Comparison of ENCODE assay signal across 8 mouse cellular contexts in genomic region chr4:126262119-126262807, GRCm38 (mm10). TPM values are rescaled to one million over a fixed set of nuclear protein-coding genes. Genes with fewer than 3 reads are reported as not detected.
DNase-seq lines count a peak whose midpoint lies in the region; ATAC-seq lines count a peak whose summit lies in the region.

Gene Trappc3 (plus strand): TSS chr4:126262325.

- H3K9me3 ChIP-seq in lung, embryonic 16.5 days (ENCODE audit: control insufficient read depth, low read length), result no peaks in the 10 kb centered on the region

- H3K27me3 ChIP-seq in lung, embryonic 16.5 days (ENCODE audit: control insufficient read depth, insufficient read depth, low read depth, low read length), result no peaks in the 10 kb centered on the region

- peak within 1 kb of the TSS; percentile 95 for H3K27ac ChIP-seq in lung, embryonic 16.5 days (ENCODE audit: low read length)

- under 1% methylated on average over 46 of the region's 46 CpGs for WGBS in lung, embryonic 16.5 days

- DNase-seq in MEL-GATA-1-ER (ENCODE audit: extremely low read depth, low read depth), result peak; percentile 96
- DNase-seq in cerebellum, adult 8-10 months, result peak; percentile 100
- peak; percentile 99 for DNase-seq in forelimb bud, embryonic 11.5 days (ENCODE audit: low read depth, low spot score)
- peak; percentile 99 for DNase-seq in layer of hippocampus, adult 9-10 months (ENCODE audit: low spot score)
- DNase-seq in ovary, postnatal 10 days (ENCODE audit: low spot score), result peak; percentile 96
- DNase-seq in thymus, postnatal 10 days (ENCODE audit: low spot score in 2 of 2), result peak; percentile 99

- peak within 1 kb of the TSS; percentile 84 for H3K4me2 ChIP-seq in lung, embryonic 16.5 days (ENCODE audit: low read depth, low read length)

- peak within 1 kb of the TSS; percentile 77 for H3K4me3 ChIP-seq in lung, embryonic 16.5 days (ENCODE audit: low read length)

- peak within 1 kb of the TSS; percentile 83 for H3K9ac ChIP-seq in lung, embryonic 16.5 days (ENCODE audit: low read length)

- peaks cover 40% of the 10 kb centered on the region for H3K4me1 ChIP-seq in lung, embryonic 16.5 days (replicated peaks; ENCODE audit: control insufficient read depth, insufficient read depth, low read length)

- ATAC-seq in hematopoietic stem cell, adult 5-6 weeks (replicated peaks in 1 of 2; ENCODE audit: insufficient read depth in 1 of 2, low FRiP score in 2 of 2, low TSS enrichment in 1 of 2, low read depth in 1 of 2, poor library complexity in 2 of 2, severe bottlenecking in 2 of 2), result peak; percentile 80 to 87
- peak; percentile 92 for ATAC-seq in lung, embryonic 16.5 days (ENCODE audit: low read depth)

- no peaks in the 10 kb centered on the region for H3K36me3 ChIP-seq in lung, embryonic 16.5 days (ENCODE audit: control insufficient read depth, insufficient read depth, low read length)

RNA-seq across cellular contexts. Expression of gene Trappc3, which starts in this region (rescaled TPM):
- 39.9 and 58.4 TPM in 2 replicates for total RNA-seq in hematopoietic stem cell, adult 5-6 weeks (2017)
- polyA plus RNA-seq in lung, embryonic 16.5 days (2015; fragmentation: Nextera tagmentation; extraction: Ambion mirVana), result 101 and 107 TPM in 2 replicates

Comparison
In these comparisons a context has a peak if more than half of its experiments do, and no peak if none do; other contexts are left out.
1. Peak in every context shown above with its lines: DNase-seq, ATAC-seq, H3K4me3 ChIP-seq and H3K27ac ChIP-seq.